Mouse (Mus musculus): ENCODE data around the gene Cenpi.
A peak's percentile ranks its signal among the peaks of the same experiment; 100 is the strongest.

Cenpi gene

GRCm38 (mm10) chrX:134359336-134359735, 51.5 kb downstream of the Cenpi start:
- no peak for ATAC-seq (ENCODE audit: insufficient number of reproducible peaks, low FRiP score, low TSS enrichment)

DNA sequence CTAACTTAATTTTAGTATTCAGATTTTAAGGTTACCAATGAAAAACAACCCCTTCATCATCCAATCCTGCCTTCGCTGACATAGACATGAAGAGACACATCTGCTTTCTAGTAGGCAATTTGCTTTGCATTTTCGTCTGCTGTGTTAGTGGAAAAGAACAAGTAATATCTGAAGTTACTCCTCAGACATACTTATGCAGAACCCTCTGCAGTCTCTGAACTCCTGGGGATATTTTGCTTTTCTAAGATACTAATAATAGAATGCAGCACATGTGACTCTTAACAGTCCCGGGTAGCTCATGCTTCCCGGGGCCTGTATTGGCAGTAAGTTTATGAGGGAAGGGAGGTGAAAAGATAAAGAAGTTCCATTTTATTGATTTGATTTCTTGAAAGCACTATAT, 54.3 kb downstream of the Cenpi start:
- no peak for ATAC-seq (ENCODE audit: insufficient number of reproducible peaks, low FRiP score, low TSS enrichment)

DNA sequence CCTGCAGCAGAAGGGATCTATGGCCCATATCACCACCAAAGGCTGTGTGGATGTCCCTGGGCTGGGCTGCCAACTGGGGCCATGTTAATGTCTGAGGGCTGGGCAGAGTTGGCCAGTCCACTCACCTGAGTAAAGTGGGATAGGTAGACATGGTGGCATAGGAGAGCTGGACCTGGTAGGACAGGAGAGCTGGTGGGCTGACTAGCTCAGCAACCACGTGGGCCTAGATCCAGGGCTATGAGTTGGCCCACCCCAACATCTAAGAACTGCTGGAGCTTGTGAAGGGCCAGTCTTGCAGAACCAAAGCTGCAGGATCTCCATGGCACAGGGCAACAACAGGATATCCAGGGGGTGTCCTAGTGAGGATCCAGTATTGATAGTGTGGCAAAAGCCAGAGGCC, 57.5 kb downstream of the Cenpi start:
- no peak for ATAC-seq (ENCODE audit: insufficient number of reproducible peaks, low FRiP score, low TSS enrichment)

GRCm38 (mm10) chrX:134366547-134366946, 58.7 kb downstream of the Cenpi start:
- ATAC-seq (ENCODE audit: insufficient number of reproducible peaks, low FRiP score, low TSS enrichment): no peak

GRCm38 (mm10) chrX:134371279-134371678, 63.4 kb downstream of the Cenpi start:
- ATAC-seq (ENCODE audit: insufficient number of reproducible peaks, low FRiP score, low TSS enrichment): no peak

DNA sequence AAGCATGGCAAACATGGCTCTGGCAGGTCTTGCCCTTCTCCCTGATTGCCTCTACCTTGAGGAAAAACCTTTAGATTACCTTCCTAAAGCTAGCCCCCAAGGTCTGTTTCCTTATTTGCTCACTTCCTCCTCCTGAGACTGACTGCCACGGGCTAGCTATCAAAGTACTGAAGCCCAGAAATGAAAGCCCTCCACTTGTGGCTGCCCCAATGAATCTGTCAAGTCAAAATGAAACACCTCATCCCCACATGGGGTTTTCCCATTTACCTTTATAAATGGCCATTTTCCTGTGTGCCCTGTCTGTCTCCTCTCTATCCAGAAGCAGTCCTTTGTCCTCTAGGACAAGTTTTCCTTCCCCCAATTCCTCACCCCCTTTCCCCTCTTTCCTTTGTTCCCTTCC, 66.3 kb downstream of the Cenpi start:
- ATAC-seq (ENCODE audit: insufficient number of reproducible peaks, low FRiP score, low TSS enrichment): no peak

GRCm38 (mm10) chrX:134384896-134385295, 77.0 kb downstream of the Cenpi start:
- no peak for ATAC-seq (ENCODE audit: insufficient number of reproducible peaks, low FRiP score, low TSS enrichment)

DNA sequence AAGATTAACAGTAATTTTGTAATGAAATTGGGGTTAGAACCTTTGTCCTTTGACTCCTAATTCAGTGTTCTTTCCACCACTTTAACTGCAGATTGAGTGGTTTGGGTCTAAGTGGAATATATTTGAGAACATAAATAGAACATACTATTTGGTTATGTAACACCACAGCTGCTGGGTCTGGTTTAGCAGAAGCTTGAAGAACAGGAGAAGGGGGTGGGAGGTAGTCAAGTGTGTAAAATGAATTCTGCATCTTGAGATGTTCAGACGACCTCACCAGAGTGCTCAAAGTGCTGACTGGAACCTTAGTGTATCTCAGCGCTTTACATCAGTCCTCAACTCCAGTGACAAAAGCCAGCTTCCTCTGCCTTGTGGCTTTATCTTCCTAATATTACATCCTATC, 91.1 kb downstream of the Cenpi start:
- ATAC-seq (ENCODE audit: insufficient number of reproducible peaks, low FRiP score, low TSS enrichment): no peak

DNA sequence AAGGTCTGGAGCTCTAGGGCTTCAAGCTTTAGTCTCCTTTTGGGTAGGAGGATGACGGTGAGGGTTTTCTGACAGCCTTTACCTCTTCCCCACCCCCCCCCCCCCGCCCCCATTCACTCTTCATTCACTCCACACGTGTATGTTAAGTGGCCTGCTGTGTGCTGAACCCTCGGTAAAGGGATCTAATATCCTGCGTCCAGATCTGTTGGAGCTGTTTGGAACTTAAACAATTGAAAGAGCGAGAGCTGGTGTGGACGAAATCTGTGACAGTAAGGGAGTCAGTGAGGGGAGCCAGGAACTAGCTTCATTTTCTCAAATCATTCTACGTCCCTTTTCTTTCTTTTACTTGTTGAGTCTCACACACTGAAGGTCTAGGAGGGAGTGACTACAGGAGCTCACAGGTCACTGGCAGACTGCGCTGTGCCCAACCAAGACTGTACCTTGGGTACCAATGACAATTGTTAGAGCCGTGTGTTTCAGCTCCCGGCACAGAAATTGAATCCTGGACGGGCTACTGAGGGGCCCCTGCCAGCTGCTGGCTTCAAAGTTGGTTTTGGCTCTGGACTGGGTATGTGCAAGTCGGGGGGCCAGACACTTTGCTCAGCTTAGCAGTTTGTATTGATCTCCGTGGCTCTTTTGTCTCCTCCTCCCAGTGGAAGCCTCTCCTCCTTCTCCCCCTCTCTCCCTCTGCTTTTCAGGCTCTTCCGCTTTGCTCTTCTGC, 96.1 kb downstream of the Cenpi start, which contains the start of gene Drp2:
Gene Drp2 (plus strand): TSS at position 689 of the 721 bp plus-strand sequence.
- peak; percentile 26; the same call in 1 of the 2 replicates for ATAC-seq (ENCODE audit: insufficient number of reproducible peaks, low FRiP score, low TSS enrichment)

GRCm38 (mm10) chrX:134404584-134404955, 96.7 kb downstream of the Cenpi start:
- peak; percentile 74; the same call in 1 of the 2 replicates for ATAC-seq (ENCODE audit: insufficient number of reproducible peaks, low FRiP score, low TSS enrichment)

- ATAC-seq (ENCODE audit: insufficient number of reproducible peaks, low FRiP score, low TSS enrichment): no peak
Measured at GRCm38 (mm10) chrX:134409354-134409900, 101.5 kb downstream of the Cenpi start.

DNA sequence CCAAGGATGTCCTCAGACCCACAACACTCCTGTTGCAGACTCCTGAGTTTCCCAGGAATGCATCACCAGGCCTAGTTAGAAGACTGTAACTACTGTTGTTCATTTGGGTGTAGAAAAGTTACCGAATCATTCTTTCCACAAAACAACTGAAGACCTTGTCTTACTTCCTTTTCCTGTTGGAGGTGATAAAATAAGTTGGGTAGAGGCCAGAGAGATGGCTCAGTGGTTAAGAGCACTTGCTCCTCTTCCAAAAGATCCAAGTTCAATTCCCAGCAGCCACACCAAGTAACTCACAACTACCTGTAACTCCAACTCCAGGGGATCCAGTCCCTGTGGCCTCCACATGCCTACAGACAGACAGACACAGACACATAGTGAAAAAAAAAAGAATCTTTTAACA, 104.2 kb downstream of the Cenpi start:
- ATAC-seq (ENCODE audit: insufficient number of reproducible peaks, low FRiP score, low TSS enrichment): no peak

All from cerebellum, adult (tissue).